Mouse (Mus musculus) heart, postnatal 0 days (tissue): ENCODE measurements around the gene Slc25a20. TPM values are rescaled to one million over a fixed set of nuclear protein-coding genes. Genes with fewer than 3 reads are reported as not detected.

Experiments
- ATAC-seq: fragments of 200-750 bp; cut with Nextera tagmentation; 2 replicates; pipeline ENCODE4 v1.8.0; 2017; ENCODE audit warnings: low read depth, moderate number of reproducible peaks, moderate library complexity; ENCODE audit not compliant: insufficient read depth
- DNase-seq: peaks from one replicate; pipeline ENCODE4 v3.0.0-alpha.2; 2016; ENCODE audit warnings: low spot score
- H3K27ac ChIP-seq: fragments of 300-500 bp; sonication (generic); 2 replicates; pipeline ENCODE4 v1.5.1; 2014; ENCODE audit warnings: low read depth, mild to moderate bottlenecking
- H3K27me3 ChIP-seq: fragments of 300-500 bp; sonication (generic); 2 replicates; pipeline ENCODE4 v1.6.1; 2014; ENCODE audit warnings: low read length, mixed read lengths; ENCODE audit not compliant: control insufficient read depth, insufficient read depth
- H3K36me3 ChIP-seq: fragments of 300-500 bp; sonication (generic); replicated peaks from 2 replicates; pipeline ENCODE4 v1.6.1; 2014; ENCODE audit warnings: low read length, mixed read lengths; ENCODE audit not compliant: control insufficient read depth, insufficient read depth
- H3K4me1 ChIP-seq: fragments of 300-500 bp; sonication (generic); 2 replicates; pipeline ENCODE4 v1.6.1; 2014; ENCODE audit warnings: antibody characterized with exemption; ENCODE audit not compliant: control insufficient read depth, insufficient read depth
- H3K4me2 ChIP-seq: fragments of 300-500 bp; sonication (generic); 2 replicates; pipeline ENCODE4 v1.6.1; 2014; ENCODE audit warnings: low read depth, mild to moderate bottlenecking, low read length, moderate library complexity
- H3K4me3 ChIP-seq: fragments of 300-500 bp; sonication (generic); 2 replicates; pipeline ENCODE4 v1.5.1; 2014; ENCODE audit warnings: low read depth, low read length
- H3K9ac ChIP-seq: fragments of 300-500 bp; sonication (generic); replicated peaks from 2 replicates; pipeline ENCODE4 v1.6.1; 2014; ENCODE audit warnings: low read depth, low read length, mixed read lengths
- H3K9me3 ChIP-seq: fragments of 300-500 bp; sonication (generic); replicated peaks from 2 replicates; pipeline ENCODE4 v1.6.1; 2016; ENCODE audit warnings: low read length; ENCODE audit not compliant: control insufficient read depth
- CTCF ChIP-seq: IDR thresholded peaks from 2 replicates; pipeline ENCODE4 v1.5.1; 2016; ENCODE audit warnings: antibody characterized with exemption, control low read depth, low read depth
- EP300 ChIP-seq: IDR thresholded peaks from 2 replicates; pipeline ENCODE4 v1.6.1; 2016; ENCODE audit warnings: antibody characterized with exemption, low read depth
- WGBS: fragments of 180-500 bp; shearing (Covaris S2); extraction: QIAGEN DNeasy Blood & Tissue Kit; methylation state at CpG from one replicate; pipeline ENCODE4 v1.1.7; 2014; 5-methylcytosine and 5-hydroxymethylcytosine counted together
- polyA plus RNA-seq: library from polyadenylated mRNA; unstranded; fragments of >200 nt; fragmentation: Nextera tagmentation; extraction: Ambion mirVana; gene quantifications from 2 replicates; pipeline ENCODE4 v1.2.1, GENCODE M21; 2015
- total RNA-seq: library from RNA; depleted of rRNA; stranded (reverse); fragments of >200 nt; gene quantifications from 2 replicates; pipeline ENCODE4 v1.2.3, GENCODE M21; 2014; ENCODE audit warnings: low replicate concordance

Slc25a20 gene
- total and polyA plus RNA-seq, 2 experiments from 2014 or later, result 137 to 240 TPM

DNA sequence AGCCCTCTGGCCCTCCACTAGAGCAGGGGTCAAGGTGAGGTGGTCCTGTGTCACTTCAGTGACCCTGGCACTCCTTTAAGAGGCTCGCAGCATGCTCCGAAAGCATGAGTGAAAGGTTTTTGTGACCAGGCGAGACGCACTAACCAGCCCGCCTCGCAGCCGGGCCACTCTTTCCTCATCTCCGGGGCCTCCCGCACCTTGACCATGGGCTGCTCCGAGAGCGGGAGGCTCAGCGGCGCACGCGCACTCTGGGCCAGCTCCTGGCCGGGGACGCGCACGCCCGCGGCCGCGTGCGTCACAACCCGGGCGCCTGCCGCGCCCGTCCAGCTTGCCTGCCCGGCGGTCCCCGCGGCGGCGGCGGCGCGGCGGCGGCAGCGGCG, 29.9 kb downstream of the Slc25a20 start:
- no peaks in the 10 kb centered on the region for H3K9me3 ChIP-seq
- H3K9ac ChIP-seq, result peak overlapping the region; percentile 84
- peak overlapping the region; percentile 83 for H3K4me3 ChIP-seq
- H3K4me2 ChIP-seq, result peak overlapping the region; percentile 95
- 1% methylated on average over 38 of the region's 42 CpGs for WGBS
- peak overlapping the region; percentile 83 for H3K27ac ChIP-seq
- H3K27me3 ChIP-seq, result no peaks in the 10 kb centered on the region
- ATAC-seq, result peak; percentile 93
- H3K36me3 ChIP-seq, result no peaks in the 10 kb centered on the region
- peaks cover 21% of the 10 kb centered on the region for H3K4me1 ChIP-seq
- TF ChIP-seq CTCF (no peak), EP300 (no peak)
- DNase-seq, result peak; percentile 90

DNA sequence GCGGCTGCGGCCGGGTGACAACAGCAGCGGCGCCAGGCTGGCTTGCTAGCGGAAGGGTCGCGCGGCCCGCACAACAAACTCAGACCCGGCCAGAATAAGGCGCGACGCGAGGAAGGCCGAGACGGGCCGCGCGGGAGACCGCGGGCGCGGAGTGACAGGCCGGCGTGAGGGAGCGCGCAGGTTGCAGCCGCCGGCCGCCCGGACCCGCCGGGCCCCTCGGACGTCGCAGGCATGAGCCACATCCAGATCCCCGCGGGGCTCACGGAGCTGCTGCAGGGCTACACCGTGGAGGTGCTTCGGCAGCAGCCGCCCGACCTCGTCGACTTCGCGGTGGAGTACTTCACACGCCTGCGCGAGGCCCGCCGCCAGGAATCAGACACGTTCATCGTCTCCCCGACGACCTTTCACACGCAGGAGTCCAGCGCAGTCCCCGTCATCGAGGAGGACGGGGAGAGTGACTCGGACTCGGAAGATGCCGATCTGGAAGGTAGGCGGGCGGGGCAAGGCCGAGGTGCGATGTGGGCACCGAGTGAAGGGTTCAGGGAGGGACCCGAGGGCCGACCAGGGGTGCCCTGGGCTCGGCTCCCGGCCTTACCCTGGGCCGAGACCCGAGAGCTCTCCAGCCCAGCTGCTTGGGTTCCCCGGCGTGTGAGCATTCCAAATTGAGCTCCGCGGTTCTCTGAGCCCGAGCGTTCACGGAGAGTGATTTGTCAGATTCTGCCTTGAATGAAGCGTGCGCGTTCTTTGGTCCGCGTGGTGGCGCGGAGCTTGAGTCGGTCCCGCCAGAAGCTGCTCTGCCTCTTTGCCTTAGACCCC, 30.5 kb downstream of the Slc25a20 start:
- H3K9me3 ChIP-seq, result no peaks in the 10 kb centered on the region
- DNase-seq (peak; percentile 61), ATAC-seq (peak; percentile 53)
- peaks cover 21% of the 10 kb centered on the region for H3K4me1 ChIP-seq
- no peaks in the 10 kb centered on the region for H3K27me3 ChIP-seq
- under 1% methylated on average over 92 of the region's 92 CpGs for WGBS
- peak overlapping the region; percentile 84 for H3K9ac ChIP-seq
- H3K4me2 ChIP-seq, result peak overlapping the region; percentile 95
- H3K27ac ChIP-seq, result peak overlapping the region; percentile 83
- H3K4me3 ChIP-seq, result peak overlapping the region; percentile 83
- H3K36me3 ChIP-seq, result no peaks in the 10 kb centered on the region
- no peak for TF ChIP-seq EP300
- TF ChIP-seq CTCF, result 0 out of 2 replicates have a peak, but pooled peaks have one; percentile 11

DNA sequence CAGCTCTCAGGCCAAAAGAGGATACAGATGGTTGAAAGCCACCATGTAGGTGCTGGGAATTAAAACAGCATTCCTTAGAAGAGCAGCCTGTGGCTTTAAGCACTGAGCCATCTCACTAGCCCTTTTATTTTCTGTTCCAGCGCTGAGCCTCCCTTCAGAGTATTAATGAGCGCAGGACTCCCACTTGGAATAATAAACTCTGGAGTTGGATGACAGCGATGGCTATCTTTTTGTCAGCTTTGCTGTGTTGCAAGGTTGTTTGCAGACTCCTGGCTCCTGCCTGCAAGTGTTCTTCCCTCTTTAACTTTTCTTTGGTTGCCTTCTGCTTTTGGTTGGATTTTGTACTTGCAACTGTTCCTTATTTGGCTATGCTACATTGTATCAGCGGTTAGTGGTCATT, 32.1 kb downstream of the Slc25a20 start:
- no peak overlapping the region for H3K9ac ChIP-seq

DNA sequence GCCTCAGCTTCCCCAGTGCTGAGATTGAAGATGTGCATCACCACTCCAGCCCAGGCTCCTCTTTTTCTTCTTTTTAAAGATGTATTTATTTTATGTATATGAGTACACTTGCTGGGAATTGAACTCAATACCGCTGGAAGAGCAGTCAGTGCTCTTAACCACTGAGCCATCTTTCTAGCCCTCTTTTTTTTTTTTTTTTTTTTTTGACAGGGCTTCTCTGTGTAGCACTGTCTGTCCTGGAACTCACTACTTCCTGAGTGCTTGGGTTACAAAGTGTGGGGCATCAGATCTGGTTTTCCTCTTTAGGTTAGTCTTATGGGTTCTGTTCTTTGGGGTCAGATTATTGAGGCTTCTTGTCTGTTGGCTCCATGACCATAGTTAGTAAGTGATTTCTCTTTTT, 32.6 kb downstream of the Slc25a20 start:
- no peak overlapping the region for H3K4me3 ChIP-seq
- no peak overlapping the region for H3K27ac ChIP-seq
- no peak for DNase-seq
- no peak overlapping the region for H3K9ac ChIP-seq
- H3K27me3 ChIP-seq, result no peaks in the 10 kb centered on the region
- H3K36me3 ChIP-seq, result no peaks in the 10 kb centered on the region
- WGBS, result 92% methylated on average over 1 of the region's 1 CpGs
- no peaks in the 10 kb centered on the region for H3K9me3 ChIP-seq
- TF ChIP-seq CTCF (no peak), EP300 (no peak)
- H3K4me2 ChIP-seq, result no peak overlapping the region
- H3K4me1 ChIP-seq, result peaks cover 21% of the 10 kb centered on the region
- ATAC-seq, result no peak

More for the DNA sequence above, 32.1 kb downstream of the Slc25a20 start:
- no peaks in the 10 kb centered on the region for H3K27me3 ChIP-seq
- ATAC-seq, result no peak
- H3K4me3 ChIP-seq, result no peak overlapping the region
- H3K27ac ChIP-seq, result no peak overlapping the region
- H3K9me3 ChIP-seq, result no peaks in the 10 kb centered on the region
- H3K4me1 ChIP-seq, result peaks cover 21% of the 10 kb centered on the region
- no peak for DNase-seq
- TF ChIP-seq CTCF (no peak), EP300 (no peak)
- H3K4me2 ChIP-seq, result peak overlapping the region; percentile 5; the same call in 1 of the 2 replicates
- WGBS, result 78% methylated on average over 4 of the region's 4 CpGs
- no peaks in the 10 kb centered on the region for H3K36me3 ChIP-seq

DNA sequence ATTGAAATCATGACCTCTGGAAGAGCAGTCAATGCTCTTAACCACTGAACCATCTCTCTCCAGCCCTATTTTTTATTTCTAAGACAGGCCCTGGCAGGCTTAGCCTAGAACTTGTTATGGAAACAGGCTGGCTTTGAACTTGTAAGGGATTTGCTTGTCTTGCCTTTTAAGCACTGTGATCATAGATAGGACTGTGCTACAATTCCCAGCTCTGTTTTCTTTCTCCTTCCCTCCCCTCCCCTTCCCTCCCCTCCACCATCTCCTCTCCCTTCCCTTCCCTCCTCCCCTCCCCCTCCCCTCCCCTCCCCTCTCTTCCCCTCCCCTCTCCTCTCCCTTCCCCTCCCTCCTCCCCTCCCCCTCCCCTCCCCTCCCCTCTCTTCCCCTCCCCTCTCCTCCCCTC, 40.6 kb downstream of the Slc25a20 start:
- no peak for TF ChIP-seq EP300
- TF ChIP-seq CTCF, result no peak
- no peak overlapping the region for H3K27ac ChIP-seq
- H3K4me3 ChIP-seq, result no peak overlapping the region
- no peaks in the 10 kb centered on the region for H3K36me3 ChIP-seq
- no peak overlapping the region for H3K9ac ChIP-seq
- H3K4me2 ChIP-seq, result no peak overlapping the region
- H3K4me1 ChIP-seq, result no peaks in the 10 kb centered on the region
- DNase-seq (no peak), ATAC-seq (no peak)
- no peaks in the 10 kb centered on the region for H3K27me3 ChIP-seq
- no peaks in the 10 kb centered on the region for H3K9me3 ChIP-seq
